Mouse (Mus musculus): Measurements from ENCODE around the gene Usp37. TPM values are rescaled to one million over a fixed set of nuclear protein-coding genes. Genes with fewer than 3 reads are reported as not detected.

The Usp37 gene
- polyA plus RNA-seq, 1 experiment from 2014 or later: 9.1 TPM

GRCm38 (mm10) chr1:74411753-74412325, 132.2 kb downstream of the Usp37 start:
- no peak overlapping the region for H3K27ac ChIP-seq (ENCODE audit: low read length)
- no peak overlapping the region for H3K4me2 ChIP-seq (replicated peaks; ENCODE audit: low read depth, low read length)
- no peaks in the 10 kb centered on the region for H3K9me3 ChIP-seq (ENCODE audit: low read length)
- H3K9ac ChIP-seq (replicated peaks; ENCODE audit: low read depth): no peak overlapping the region
- no peak overlapping the region for H3K4me3 ChIP-seq (ENCODE audit: low read depth, low read length)
- H3K4me1 ChIP-seq (ENCODE audit: insufficient read depth, low read depth, low read length): no peaks in the 10 kb centered on the region
- H3K27me3 ChIP-seq (replicated peaks; ENCODE audit: insufficient read depth, low read length): no peaks in the 10 kb centered on the region
- no peak for DNase-seq (ENCODE audit: low spot score)
- 38% methylated on average over 2 of the region's 2 CpGs for WGBS
- H3K36me3 ChIP-seq (ENCODE audit: insufficient read depth, low read length): no peaks in the 10 kb centered on the region
- TF ChIP-seq EP300 (IDR thresholded peaks at IDR 0.05) (no peak), CTCF (IDR thresholded peaks at IDR 0.05) (no peak)
- ATAC-seq: no peak

GRCm38 (mm10) chr1:74408589-74409504, 135.2 kb downstream of the Usp37 start, which contains the start of gene Vil1:
Vil1 (plus strand) TSS chr1:74409376.
- DNase-seq (ENCODE audit: low spot score) (no peak), ATAC-seq (no peak)
- Histone ChIP-seq H3K27me3 (replicated peaks; ENCODE audit: insufficient read depth, low read length) (no peaks in the 10 kb centered on the region), H3K4me3 (ENCODE audit: low read depth, low read length) (no peak within 1 kb of the TSS), H3K9ac (replicated peaks; ENCODE audit: low read depth) (no peak within 1 kb of the TSS), H3K27ac (ENCODE audit: low read length) (no peak within 1 kb of the TSS), H3K4me1 (ENCODE audit: insufficient read depth, low read depth, low read length) (no peaks in the 10 kb centered on the region), H3K4me2 (replicated peaks; ENCODE audit: low read depth, low read length) (no peak within 1 kb of the TSS), H3K36me3 (ENCODE audit: insufficient read depth, low read length) (no peaks in the 10 kb centered on the region), H3K9me3 (ENCODE audit: low read length) (no peaks in the 10 kb centered on the region)
- 29% methylated on average over 13 of the region's 15 CpGs for WGBS
- no peak for TF ChIP-seq CTCF (IDR thresholded peaks at IDR 0.05)
- TF ChIP-seq EP300 (IDR thresholded peaks at IDR 0.05): no peak

- no peaks in the 10 kb centered on the region for H3K4me1 ChIP-seq (ENCODE audit: insufficient read depth, low read depth, low read length)
- no peak overlapping the region for H3K4me2 ChIP-seq (replicated peaks; ENCODE audit: low read depth, low read length)
- no peak overlapping the region for H3K9ac ChIP-seq (replicated peaks; ENCODE audit: low read depth)
- H3K27me3 ChIP-seq (replicated peaks; ENCODE audit: insufficient read depth, low read length): no peaks in the 10 kb centered on the region
- DNase-seq (ENCODE audit: low spot score) (no peak), ATAC-seq (no peak)
- no peak overlapping the region for H3K4me3 ChIP-seq (ENCODE audit: low read depth, low read length)
- no peak overlapping the region for H3K27ac ChIP-seq (ENCODE audit: low read length)
- no peaks in the 10 kb centered on the region for H3K36me3 ChIP-seq (ENCODE audit: insufficient read depth, low read length)
- TF ChIP-seq EP300 (IDR thresholded peaks at IDR 0.05) (no peak), CTCF (IDR thresholded peaks at IDR 0.05) (no peak)
- 78% methylated on average over 4 of the region's 4 CpGs for WGBS
- H3K9me3 ChIP-seq (ENCODE audit: low read length): no peaks in the 10 kb centered on the region
Measured at GRCm38 (mm10) chr1:74404206-74404605, 139.9 kb downstream of the Usp37 start.

GRCm38 (mm10) chr1:74401015-74401702, 142.9 kb downstream of the Usp37 start:
- H3K4me2 ChIP-seq (replicated peaks; ENCODE audit: low read depth, low read length): no peak overlapping the region
- WGBS: 43% methylated on average over 16 of the region's 16 CpGs
- no peak overlapping the region for H3K27ac ChIP-seq (ENCODE audit: low read length)
- TF ChIP-seq EP300 (IDR thresholded peaks at IDR 0.05) (no peak), CTCF (IDR thresholded peaks at IDR 0.05) (no peak)
- no peaks in the 10 kb centered on the region for H3K9me3 ChIP-seq (ENCODE audit: low read length)
- no peaks in the 10 kb centered on the region for H3K27me3 ChIP-seq (replicated peaks; ENCODE audit: insufficient read depth, low read length)
- DNase-seq (ENCODE audit: low spot score): no peak
- no peak overlapping the region for H3K4me3 ChIP-seq (ENCODE audit: low read depth, low read length)
- H3K36me3 ChIP-seq (ENCODE audit: insufficient read depth, low read length): no peaks in the 10 kb centered on the region
- H3K4me1 ChIP-seq (ENCODE audit: insufficient read depth, low read depth, low read length): no peaks in the 10 kb centered on the region
- no peak overlapping the region for H3K9ac ChIP-seq (replicated peaks; ENCODE audit: low read depth)
- ATAC-seq: no peak

GRCm38 (mm10) chr1:74400531-74400930, 143.6 kb downstream of the Usp37 start:
- Histone ChIP-seq H3K4me1 (ENCODE audit: insufficient read depth, low read depth, low read length) (no peaks in the 10 kb centered on the region), H3K9ac (replicated peaks; ENCODE audit: low read depth) (no peak overlapping the region), H3K9me3 (ENCODE audit: low read length) (no peaks in the 10 kb centered on the region), H3K36me3 (ENCODE audit: insufficient read depth, low read length) (no peaks in the 10 kb centered on the region), H3K27me3 (replicated peaks; ENCODE audit: insufficient read depth, low read length) (no peaks in the 10 kb centered on the region), H3K4me3 (ENCODE audit: low read depth, low read length) (no peak overlapping the region), H3K4me2 (replicated peaks; ENCODE audit: low read depth, low read length) (no peak overlapping the region), H3K27ac (ENCODE audit: low read length) (no peak overlapping the region)
- ATAC-seq (no peak), DNase-seq (ENCODE audit: low spot score) (no peak)
- no peak for TF ChIP-seq EP300 (IDR thresholded peaks at IDR 0.05)
- TF ChIP-seq CTCF (IDR thresholded peaks at IDR 0.05): no peak
- 60% methylated on average over 3 of the region's 3 CpGs for WGBS

- H3K4me1 ChIP-seq (ENCODE audit: insufficient read depth, low read depth, low read length): 0 out of 2 replicates have a peak, but pooled peaks cover 2% of the 10 kb centered on the region
- no peaks in the 10 kb centered on the region for H3K27me3 ChIP-seq (replicated peaks; ENCODE audit: insufficient read depth, low read length)
- H3K4me2 ChIP-seq (replicated peaks; ENCODE audit: low read depth, low read length): peak overlapping the region; percentile 83
- H3K9me3 ChIP-seq (ENCODE audit: low read length): no peaks in the 10 kb centered on the region
- TF ChIP-seq EP300 (IDR thresholded peaks at IDR 0.05) (no peak), CTCF (IDR thresholded peaks at IDR 0.05) (peak; percentile 76)
- H3K9ac ChIP-seq (replicated peaks; ENCODE audit: low read depth): peak overlapping the region; percentile 54
- ATAC-seq (peak; percentile 12), DNase-seq (ENCODE audit: low spot score) (peak; percentile 72)
- H3K27ac ChIP-seq (ENCODE audit: low read length): peak overlapping the region; percentile 84
- no peaks in the 10 kb centered on the region; the same call in 1 of the 2 replicates for H3K36me3 ChIP-seq (ENCODE audit: insufficient read depth, low read length)
- 3% methylated on average over 11 of the region's 11 CpGs for WGBS
- peak overlapping the region; percentile 45 for H3K4me3 ChIP-seq (ENCODE audit: low read depth, low read length)
Measured at GRCm38 (mm10) chr1:74397919-74398451, 146.1 kb downstream of the Usp37 start.

All from lung, postnatal 0 days (tissue).